Mouse (Mus musculus) left cerebral cortex, postnatal 36 days (tissue): ENCODE data around the gene Zfp445. TPM values are rescaled to one million over a fixed set of nuclear protein-coding genes. Genes with fewer than 3 reads are reported as not detected.
A peak's percentile ranks its signal among the peaks of the same experiment; 100 is the strongest.

Experiments used
- DNase-seq, 2 experiments: peaks; one replicate each; pipeline ENCODE4 v3.0.0; 2021 to 2022; ENCODE audit warnings: low spot score in 2 of 2, mixed read lengths in 1 of 2
- intact Hi-C: fragments of 180-260 bp; cut with DNase I; formaldehyde crosslinking; loops from one replicate; pipeline ENCODE4 v1.15.1; 2025
- total RNA-seq, 2 experiments: library from RNA; stranded (reverse); gene quantifications; 2 replicates each; pipeline ENCODE4 v1.2.3; 2021

Zfp445 gene
- total RNA-seq, 2 experiments from 2014 or later: 135 to 167 TPM

- DNase-seq: no peak
- intact Hi-C loops: no loop called here
Measured at GRCm38 (mm10) chr9:122837680-122838079, 28.1 kb downstream of the Zfp445 start.

GRCm38 (mm10) chr9:122837216-122837615 is 28.6 kb downstream of the Zfp445 start:
- intact Hi-C loops: no loop called here
- DNase-seq: no peak

GRCm38 (mm10) chr9:122836790-122837189 is 29.0 kb downstream of the Zfp445 start:
- peak; percentile 30 to 33 for DNase-seq
- intact Hi-C loops: no loop called here

- no peak for DNase-seq
- intact Hi-C loops: no loop called here
Measured at GRCm38 (mm10) chr9:122836126-122836525, 29.7 kb downstream of the Zfp445 start.

GRCm38 (mm10) chr9:122829826-122830380 is 35.9 kb downstream of the Zfp445 start:
- DNase-seq: no peak
- intact Hi-C loops: no loop called here

- intact Hi-C loops: no loop called here
- DNase-seq: no peak
Measured at GRCm38 (mm10) chr9:122826743-122827142, 39.1 kb downstream of the Zfp445 start.

- DNase-seq: no peak
Measured at GRCm38 (mm10) chr9:122823374-122824017, 42.3 kb downstream of the Zfp445 start.

GRCm38 (mm10) chr9:122815239-122815851 is 50.5 kb downstream of the Zfp445 start:
- DNase-seq: no peak
- intact Hi-C loops: loop anchor here (5.0 kb wide), 1 partner anchor 37 kb away; no protein-coding TSS in a partner anchor

More at GRCm38 (mm10) chr9:122823374-122824017, 42.3 kb downstream of the Zfp445 start:
- intact Hi-C loops: no loop called here

GRCm38 (mm10) chr9:122814775-122815174 is 51.0 kb downstream of the Zfp445 start:
- intact Hi-C loops: loop anchor here (5.0 kb wide), 1 partner anchor 38 kb away; no protein-coding TSS in a partner anchor
- no peak for DNase-seq

- intact Hi-C loops: no loop called here
- no peak for DNase-seq
Measured at GRCm38 (mm10) chr9:122812386-122812785, 53.4 kb downstream of the Zfp445 start.

GRCm38 (mm10) chr9:122810212-122810611 is 55.6 kb downstream of the Zfp445 start:
- intact Hi-C loops: no loop called here
- DNase-seq: no peak

- DNase-seq: no peak
- intact Hi-C loops: no loop called here
Measured at GRCm38 (mm10) chr9:122807186-122807585, 58.6 kb downstream of the Zfp445 start.

GRCm38 (mm10) chr9:122805845-122806341 is 59.9 kb downstream of the Zfp445 start:
- intact Hi-C loops: no loop called here

GRCm38 (mm10) chr9:122805053-122805844 is 60.6 kb downstream of the Zfp445 start, which contains the start of gene Tcaim:
Gene Tcaim (plus strand): TSS chr9:122805539.
- intact Hi-C loops: no loop called here
- DNase-seq: peak; percentile 91 to 93

More at GRCm38 (mm10) chr9:122805845-122806341, 59.9 kb downstream of the Zfp445 start:
- no peak for DNase-seq

Other genes with a start within 250 kb of the Zfp445 start
- gene Topaz1, start 118.7 kb downstream of the Zfp445 start, total RNA-seq: not detected
- gene Tcaim, start 60.5 kb downstream of the Zfp445 start, total RNA-seq: 10 to 100 TPM; 16.2 to 16.8 TPM
- gene Gm35549, start 22.0 kb downstream of the Zfp445 start, total RNA-seq: not detected
- 1 to 10 TPM; 3.5 to 5.5 TPM for gene Zkscan7, start 19.7 kb upstream of the Zfp445 start, total RNA-seq
- gene Zfp105, start 57.1 kb upstream of the Zfp445 start, total RNA-seq: 1 to 10 TPM; 7.2 to 8.7 TPM
- gene 1110059G10Rik, start 85.0 kb upstream of the Zfp445 start, total RNA-seq: 10 to 100 TPM; 20.8 to 22.0 TPM
- gene Kif15, start 85.0 kb upstream of the Zfp445 start, total RNA-seq: 1 to 10 TPM; 1.2 TPM
- gene Tmem42, start 155.3 kb upstream of the Zfp445 start, total RNA-seq: 10 to 100 TPM; 29.0 to 32.3 TPM
- 1 to 10 TPM in 1 of 2 experiments, under 1 TPM in 1; 0.54 to 2.9 TPM for gene Tgm4, start 168.7 kb upstream of the Zfp445 start, total RNA-seq
- gene Zdhhc3, start 247.2 kb upstream of the Zfp445 start, total RNA-seq: 10 to 100 TPM; 59.8 to 77.8 TPM
- 10 to 100 TPM; 37.2 to 41.7 TPM for gene Exosc7, start 247.2 kb upstream of the Zfp445 start, total RNA-seq